ENCODE assay signal across 20 mouse cellular contexts in genomic region chr1:108452776-108453175, GRCm38 (mm10).
A peak's percentile ranks its signal among the peaks of the same experiment; 100 is the strongest.
DNase-seq lines count a peak whose midpoint lies in the region; ATAC-seq lines count a peak whose summit lies in the region.
"Had no signal": no experiment of that assay in that cellular context is flagged by ENCODE, and none has a peak within 500 bp of the region (broad histone marks: within the 10 kb centered on the region; RNA-seq: fewer than 3 reads in every experiment).

No protein-coding gene starts in this region.

- intact Hi-C loops in left cerebral cortex, postnatal 4 days (cut with DNase I), result no loop called here
- intact Hi-C loops in left cerebral cortex, postnatal 25 days (cut with DNase I), result no loop called here
- intact Hi-C loops in gastrocnemius, postnatal 36 days (cut with DNase I), result no loop called here

- peak; percentile 9 for DNase-seq in left cerebral cortex, postnatal 4 days
- no peak for DNase-seq in left cerebral cortex, postnatal 25 days (ENCODE audit: low spot score in 2 of 2)
- DNase-seq in Muller cell, postnatal 12 days (ENCODE audit: inconsistent ontology term), result peak; percentile 86
- no peak for DNase-seq in gastrocnemius, postnatal 36 days
- DNase-seq in yolk sac, embryonic 10.5 days (ENCODE audit: low spot score), result no peak
- DNase-seq: adrenal gland, postnatal 14 days; cerebellum, adult 8-10 months; forebrain, postnatal 0 days; gastrocnemius, postnatal 10 days; kidney, adult 18-20 months; kidney, postnatal 25 days; liver, embryonic 13.5 days; lung, adult 18-20 months; lung, postnatal 4 days; thymus, adult 2 months; thymus, postnatal 4 days had no signal

- peak; percentile 32 to 42; a peak in 2 of 4 replicates for ATAC-seq in hematopoietic stem cell, adult 5-6 weeks (replicated peaks in 1 of 2; ENCODE audit: insufficient read depth in 1 of 2, low FRiP score in 2 of 2, low TSS enrichment in 1 of 2, low read depth in 1 of 2, poor library complexity in 2 of 2, severe bottlenecking in 2 of 2)
- ATAC-seq: forebrain, postnatal 0 days; inflammation-experienced regulatory T-cells, adult 6 months; lung, postnatal 0 days; midbrain, embryonic 15.5 days had no signal

Comparison
In these comparisons a context has a peak if more than half of its experiments do, and no peak if none do; other contexts are left out.
1. DNase-seq: peak in left cerebral cortex, postnatal 4 days (single experiment) and Muller cell, postnatal 12 days (single experiment); none in left cerebral cortex, postnatal 25 days (0 of 2), gastrocnemius, postnatal 36 days (0 of 2) and yolk sac, embryonic 10.5 days (single experiment).